Comparison of ENCODE assay signal across 15 mouse cellular contexts in the genomic region with DNA sequence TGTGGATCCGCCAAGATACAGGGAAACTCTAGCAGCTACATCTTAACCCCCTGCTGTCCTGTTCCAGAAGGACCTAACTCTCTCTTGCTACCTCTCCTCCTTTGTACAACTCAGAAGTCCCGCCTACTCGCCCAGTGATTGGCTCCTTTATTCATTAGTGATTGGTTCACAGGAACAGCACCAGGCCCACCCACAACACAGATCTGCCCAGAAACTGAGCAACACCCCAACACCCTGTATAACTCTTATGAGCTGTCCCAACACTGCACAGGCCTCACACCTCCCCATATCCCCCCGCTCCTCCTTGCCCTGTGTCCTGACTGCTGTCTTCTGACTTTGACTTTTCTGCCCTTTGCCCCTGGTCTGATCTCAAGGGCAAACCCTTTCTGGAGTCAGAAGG. TPM values are rescaled to one million over a fixed set of nuclear protein-coding genes. Genes with fewer than 3 reads are reported as not detected.
DNase-seq lines count a peak whose midpoint lies in the region; ATAC-seq and TF ChIP-seq lines count a peak whose summit lies in the region.
"Had no signal": no experiment of that assay in that cellular context is flagged by ENCODE, and none has a peak within 500 bp of the region (broad histone marks: within the 10 kb centered on the region; RNA-seq: fewer than 3 reads in every experiment).

No protein-coding gene starts in this region.

- 77% methylated on average over 4 of the region's 4 CpGs for WGBS in stomach, postnatal 0 days
- 95% methylated on average over 4 of the region's 4 CpGs for WGBS in thymus, adult 2 months

- no peak overlapping the region for H3K27ac ChIP-seq in stomach, postnatal 0 days (replicated peaks)
- H3K27ac ChIP-seq in thymus, adult 2 months (ENCODE audit: control insufficient read depth, insufficient read depth, low read length) = no peak overlapping the region
- H3K27ac ChIP-seq: liver, embryonic 15.5 days had no signal

- TF ChIP-seq CTCF in stomach, postnatal 0 days (IDR thresholded peaks at IDR 0.05; ENCODE audit: low read depth) = no peak
- no peak for TF ChIP-seq CTCF in thymus, adult 2 months (IDR thresholded peaks at IDR 0.05; ENCODE audit: borderline replicate concordance, control insufficient read depth, extremely low read depth, insufficient read depth, low read length, poor library complexity)

- no peaks in the 10 kb centered on the region for H3K27me3 ChIP-seq in stomach, postnatal 0 days (ENCODE audit: control insufficient read depth, insufficient read depth, low read length)
- no peaks in the 10 kb centered on the region for H3K27me3 ChIP-seq in thymus, adult 2 months (ENCODE audit: control insufficient read depth, insufficient read depth, low read length)
- H3K27me3 ChIP-seq: liver, embryonic 15.5 days had no signal

- H3K9me3 ChIP-seq in stomach, postnatal 0 days (ENCODE audit: control insufficient read depth, low read length) = no peaks in the 10 kb centered on the region
- H3K9me3 ChIP-seq: liver, embryonic 15.5 days had no signal

- no peak overlapping the region for H3K4me3 ChIP-seq in stomach, postnatal 0 days (ENCODE audit: low read depth, low read length)
- no peak overlapping the region for H3K4me3 ChIP-seq in thymus, adult 2 months (ENCODE audit: control insufficient read depth, insufficient read depth, low read length)
- H3K4me3 ChIP-seq: erythroblast, embryonic 14.5 days; liver, embryonic 15.5 days had no signal

- no peak for TF ChIP-seq POLR2A in thymus, adult 2 months (IDR thresholded peaks at IDR 0.05; ENCODE audit: control insufficient read depth, extremely low read depth, insufficient read depth, low read length, poor library complexity)

- H3K36me3 ChIP-seq in stomach, postnatal 0 days (ENCODE audit: control insufficient read depth, insufficient read depth, low read length) = no peaks in the 10 kb centered on the region
- H3K36me3 ChIP-seq in thymus, adult 2 months (ENCODE audit: control insufficient read depth, insufficient read depth, low read length) = no peaks in the 10 kb centered on the region
- H3K36me3 ChIP-seq: liver, embryonic 15.5 days had no signal

- ATAC-seq in stomach, postnatal 0 days (ENCODE audit: low FRiP score, low TSS enrichment) = no peak

- no peak overlapping the region for H3K9ac ChIP-seq in stomach, postnatal 0 days (ENCODE audit: low read length)
- H3K9ac ChIP-seq: liver, embryonic 15.5 days had no signal

- TF ChIP-seq EP300 in stomach, postnatal 0 days (optimal IDR thresholded peaks at IDR 0.05) = no peak

- peak; percentile 0 for DNase-seq in kidney, adult 9 months
- DNase-seq in kidney, adult 8-10 months = no peak
- DNase-seq in testis, postnatal 10 days (ENCODE audit: low spot score) = peak; percentile 26
- DNase-seq in testis, postnatal 14 days (ENCODE audit: low spot score) = no peak
- peak; percentile 77 for DNase-seq in R1 (ENCODE audit: low read depth, low spot score)
- peak; percentile 11 for DNase-seq in stomach, postnatal 0 days (ENCODE audit: low spot score)
- DNase-seq in thymus, adult 2 months = no peak
- DNase-seq in urinary bladder, postnatal 4 days (ENCODE audit: low spot score in 2 of 2) = no peak
- DNase-seq: cerebellum, adult 8-10 months; embryo, embryonic 11 days; gastrocnemius, postnatal 10 days; right cerebral cortex, adult 18-20 months had no signal

- H3K4me2 ChIP-seq in stomach, postnatal 0 days (replicated peaks; ENCODE audit: low read depth) = no peak overlapping the region
- H3K4me2 ChIP-seq: heart, embryonic 11.5 days; liver, embryonic 15.5 days had no signal

- no peaks in the 10 kb centered on the region for H3K4me1 ChIP-seq in stomach, postnatal 0 days (replicated peaks; ENCODE audit: control insufficient read depth, insufficient read depth)
- H3K4me1 ChIP-seq in thymus, adult 2 months (replicated peaks; ENCODE audit: control insufficient read depth, insufficient read depth, low read length) = peaks cover 19% of the 10 kb centered on the region
- H3K4me1 ChIP-seq: liver, embryonic 15.5 days had no signal

RNA-seq across cellular contexts. Expression of gene F2rl3, which starts 4.0 kb away (rescaled TPM):
- polyA plus RNA-seq in stomach, postnatal 0 days (2015; fragmentation: Nextera tagmentation; extraction: Ambion mirVana) = 1.4 and 1.6 TPM in 2 replicates
- polyA plus RNA-seq in thymus, adult 2 months (2012; rRNA removed) = 18.8 and 24.9 TPM in 2 replicates

RNA-seq across cellular contexts. Expression of gene Sin3b, which starts 42.6 kb away (rescaled TPM):
- 188 and 197 TPM in 2 replicates for polyA plus RNA-seq in stomach, postnatal 0 days (2015; fragmentation: Nextera tagmentation; extraction: Ambion mirVana)
- polyA plus RNA-seq in thymus, adult 2 months (2012; rRNA removed) = 394 and 423 TPM in 2 replicates

Comparison
In these comparisons a context has a peak if more than half of its experiments do, and no peak if none do; other contexts are left out.
1. DNase-seq: peak in kidney, adult 9 months (single experiment), testis, postnatal 10 days (single experiment), R1 (single experiment) and stomach, postnatal 0 days (single experiment); none in kidney, adult 8-10 months (0 of 2), testis, postnatal 14 days (single experiment), thymus, adult 2 months (single experiment) and urinary bladder, postnatal 4 days (0 of 2).